Mouse (Mus musculus): ENCODE data around the gene Farp2.
"Not testable (repeated sequence)": the region's sequence is repeated elsewhere in the genome, so short reads cannot be mapped to it uniquely, and the experiment has no call there.

Gene Farp2

DNA sequence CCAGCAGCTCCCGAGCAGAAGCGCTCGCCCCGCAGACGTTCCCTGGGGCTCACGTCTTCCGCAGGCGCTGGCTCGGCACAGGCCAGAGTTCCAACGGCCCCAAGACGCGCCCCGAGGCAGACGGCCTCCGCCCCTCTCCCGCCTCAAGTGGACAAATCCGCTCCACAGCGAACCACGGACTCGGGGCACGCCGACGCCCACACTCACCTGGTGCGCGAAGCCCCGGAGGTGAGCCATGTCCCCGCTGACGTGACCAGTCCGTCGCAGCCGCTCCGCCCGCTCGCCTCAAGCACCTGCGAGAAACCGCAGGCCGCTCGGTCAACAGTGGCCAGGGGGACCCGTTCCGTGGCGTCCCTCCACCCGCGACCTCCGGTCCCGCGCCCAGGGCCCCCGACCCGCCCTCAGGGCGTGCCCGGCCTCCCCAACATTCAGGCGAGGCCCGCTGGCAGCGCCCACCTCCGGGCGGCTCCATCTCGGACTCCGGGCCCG is 123.3 kb downstream of the Farp2 start:
- DNase-seq (ENCODE audit: low spot score), result peak; percentile 72

- DNase-seq (ENCODE audit: low spot score), result peak; percentile 100
These were observed 123.8 kb downstream of the Farp2 start for GRCm38 (mm10) chr1:93635580-93636192.

DNA sequence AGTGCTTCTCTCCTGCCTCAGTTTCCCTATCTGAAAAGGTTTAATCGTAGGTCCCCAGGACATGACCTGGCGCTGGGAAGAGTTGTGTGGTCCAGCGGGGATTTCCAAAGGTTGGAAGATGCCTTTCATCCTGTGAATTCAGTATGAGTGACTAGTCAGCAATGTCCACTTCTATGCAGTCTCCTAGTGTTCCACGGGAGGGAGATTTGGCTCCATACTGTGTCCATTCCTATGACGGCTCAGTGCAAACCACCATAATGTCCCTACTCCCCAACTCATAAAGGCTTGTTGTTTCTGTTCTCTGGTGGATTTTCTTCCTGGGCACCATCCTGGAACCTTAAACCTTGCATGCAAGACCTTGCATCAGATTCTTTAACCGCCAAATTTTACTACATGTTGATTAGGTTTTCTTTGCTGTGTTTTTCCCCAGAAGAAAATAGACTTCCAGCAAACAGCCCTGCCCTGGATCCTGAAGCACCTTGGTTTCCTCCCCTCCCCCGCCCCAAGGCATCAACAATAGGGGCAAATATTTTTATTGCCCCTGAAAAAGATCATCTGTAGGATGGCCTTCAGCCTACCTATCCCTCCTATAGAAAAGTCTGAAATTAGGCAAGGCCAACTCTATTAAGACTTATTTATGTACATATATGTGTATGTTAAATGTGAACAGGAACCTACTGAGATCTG is 124.5 kb downstream of the Farp2 start:
- DNase-seq (ENCODE audit: low spot score), result no peak

- DNase-seq (ENCODE audit: low spot score), result no peak
These were observed 130.1 kb downstream of the Farp2 start for GRCm38 (mm10) chr1:93641978-93642377.

GRCm38 (mm10) chr1:93642692-93643091 is 130.8 kb downstream of the Farp2 start:
- DNase-seq (ENCODE audit: low spot score), result no peak

DNA sequence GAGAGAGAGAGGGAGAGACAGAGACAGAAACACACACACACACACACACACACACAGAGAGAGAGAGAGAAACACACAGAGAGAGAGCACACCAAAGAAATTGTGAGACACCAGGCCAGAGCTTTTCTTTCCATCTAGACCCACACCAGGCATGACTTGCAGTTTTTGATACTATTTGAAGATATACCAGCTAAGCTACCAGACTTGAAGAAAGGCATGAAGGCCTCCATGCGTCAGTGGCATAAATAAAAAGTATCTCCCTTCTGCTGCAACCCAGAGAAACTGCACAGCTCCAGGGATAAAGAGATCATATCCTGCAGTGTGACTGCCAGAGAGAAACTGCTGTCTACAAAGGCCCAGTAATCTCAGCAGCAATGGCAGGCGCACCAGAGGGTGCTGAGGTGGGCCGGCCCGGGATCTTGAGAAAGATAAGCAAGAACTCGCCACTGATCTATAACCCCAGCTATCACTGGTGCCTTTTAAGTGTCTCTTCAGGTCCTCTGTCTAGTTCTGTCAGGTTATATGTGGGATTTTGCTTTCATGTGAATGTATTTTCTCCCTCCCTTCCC is 137.8 kb downstream of the Farp2 start:
- DNase-seq (ENCODE audit: low spot score), result no peak

- DNase-seq (ENCODE audit: low spot score), result no peak
These were observed 142.4 kb downstream of the Farp2 start for GRCm38 (mm10) chr1:93654275-93654674.

DNA sequence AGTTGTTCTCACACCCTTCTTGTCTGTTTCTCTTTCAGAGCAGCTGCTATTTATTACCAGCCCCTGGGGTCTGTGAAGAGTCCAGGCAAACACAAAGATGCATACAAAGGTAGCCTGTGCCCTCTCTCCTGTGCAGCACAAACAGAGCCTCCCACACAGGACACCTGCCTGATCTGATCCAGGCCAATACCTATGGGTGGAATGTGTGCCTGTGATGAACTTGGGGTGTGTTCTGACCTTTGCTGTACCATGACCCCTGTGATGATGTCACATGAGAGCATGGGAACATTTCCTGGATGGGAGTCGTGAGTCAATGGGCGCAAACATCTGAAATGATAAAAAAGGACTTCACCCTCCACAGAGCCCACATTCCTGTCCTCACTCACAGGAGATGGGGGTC is 142.9 kb downstream of the Farp2 start:
- DNase-seq (ENCODE audit: low spot score), result no peak

DNA sequence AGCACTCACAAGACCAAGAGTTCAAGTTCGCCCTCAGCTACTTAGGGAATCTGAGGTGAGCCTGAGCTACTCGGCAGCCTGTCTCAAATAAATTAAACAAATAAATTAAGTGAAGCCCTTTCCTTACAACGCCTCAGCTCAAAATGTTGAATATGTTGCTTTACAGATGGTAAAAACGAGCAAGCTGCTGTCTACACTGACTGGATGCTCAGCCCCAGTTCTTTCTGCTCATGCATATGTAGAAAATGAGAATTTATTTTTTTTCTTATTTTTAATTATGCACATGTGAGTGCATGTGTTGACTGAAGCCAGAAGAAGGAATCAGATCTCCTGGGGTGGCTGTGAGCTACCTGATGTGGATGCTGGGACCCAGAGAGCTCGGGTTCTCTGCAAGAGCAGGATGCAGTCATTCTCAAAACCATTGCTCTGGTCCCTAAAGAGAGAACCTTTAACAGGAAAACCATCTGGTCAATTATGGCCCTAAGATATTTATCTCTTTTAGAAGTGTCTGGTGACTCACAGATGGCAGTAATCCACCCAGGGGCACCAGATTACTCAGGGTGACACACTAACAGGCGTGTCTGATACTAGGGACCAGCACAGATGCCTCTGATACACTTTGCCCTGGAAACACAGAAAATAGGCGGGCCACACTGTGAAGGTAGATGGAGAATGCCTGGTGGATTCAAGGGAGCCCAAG is 144.6 kb downstream of the Farp2 start:
- DNase-seq (ENCODE audit: low spot score), result no peak

GRCm38 (mm10) chr1:93657025-93657360 is 145.1 kb downstream of the Farp2 start:
- DNase-seq (ENCODE audit: low spot score), result no peak

- DNase-seq (ENCODE audit: low spot score), result not testable (repeated sequence)
These were observed 146.7 kb downstream of the Farp2 start, which contains the start of gene Stk25 for GRCm38 (mm10) chr1:93658559-93658958. TSS of gene Stk25 (minus strand) at chr1:93658659.

- peak; percentile 35 for DNase-seq (ENCODE audit: low spot score)
These were observed 156.0 kb downstream of the Farp2 start for GRCm38 (mm10) chr1:93667760-93668400.

GRCm38 (mm10) chr1:93668791-93669548 is 157.1 kb downstream of the Farp2 start:
- peak; percentile 88 for DNase-seq (ENCODE audit: low spot score)

DNA sequence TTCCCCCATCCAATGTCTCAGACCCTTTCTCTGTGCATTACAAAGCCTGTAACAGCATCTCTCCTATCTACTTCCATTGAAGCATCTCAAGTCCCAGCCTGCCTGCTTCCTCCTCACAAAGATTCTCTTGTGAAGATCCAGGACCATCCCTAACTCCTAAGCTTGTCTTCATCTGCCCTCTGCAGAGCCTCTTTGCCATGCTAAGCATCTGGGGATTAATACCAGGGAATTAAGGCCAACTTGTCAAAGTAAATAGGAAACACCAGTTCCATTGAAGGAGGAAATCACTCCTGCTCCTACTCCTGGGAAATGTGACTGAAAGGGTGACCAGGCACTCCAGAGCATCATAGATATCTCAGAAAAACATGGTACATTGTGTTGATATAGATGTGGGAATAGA is 158.1 kb downstream of the Farp2 start:
- no peak for DNase-seq (ENCODE audit: low spot score)

Data from lung, postnatal 25 days (tissue).